Mouse (Mus musculus) liver, adult 2 months (tissue): ENCODE results near the gene Apbb2.

ENCODE experiments used
- CTCF ChIP-seq: fragments of 200-500 bp; IDR thresholded peaks from 2 replicates; pipeline ENCODE4 v1.5.1; 2011; ENCODE audit warnings: low read depth, low read length, control low read depth
- POLR2A ChIP-seq: fragments of 200-500 bp; IDR thresholded peaks from 2 replicates; pipeline ENCODE4 v1.6.1; 2011; ENCODE audit warnings: low read length, control low read depth; ENCODE audit not compliant: insufficient read depth; ENCODE audit errors: extremely low read depth

DNA sequence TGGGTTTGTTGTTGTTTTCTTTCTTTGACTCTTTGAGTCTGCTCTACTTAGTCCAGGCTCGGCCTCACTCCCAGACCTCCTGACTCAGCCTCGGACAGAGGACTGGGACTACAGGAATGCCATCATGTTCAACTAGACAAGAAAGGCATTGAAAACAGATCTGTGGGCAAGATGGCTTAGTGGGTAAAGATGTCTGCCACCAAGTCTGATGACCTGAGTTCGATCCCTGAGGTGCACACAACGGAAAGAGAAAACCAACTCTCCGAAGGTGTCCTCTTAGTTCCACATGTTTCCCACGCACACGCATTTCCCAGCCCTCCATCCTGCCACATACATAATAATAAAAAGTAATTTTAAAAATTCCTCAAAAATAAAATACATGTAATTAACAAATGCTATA lies 106.1 kb downstream of the Apbb2 start:
- TF ChIP-seq CTCF (no peak), POLR2A (no peak)
